Mouse (Mus musculus): ENCODE measurements around the gene Spata45. TPM values are rescaled to one million over a fixed set of nuclear protein-coding genes. Genes with fewer than 3 reads are reported as not detected.
"Not testable (repeated sequence)": the region's sequence is repeated elsewhere in the genome, so short reads cannot be mapped to it uniquely, and the experiment has no call there.

Gene Spata45
- total and polyA plus RNA-seq, 2 experiments from 2014 or later: not detected

DNA sequence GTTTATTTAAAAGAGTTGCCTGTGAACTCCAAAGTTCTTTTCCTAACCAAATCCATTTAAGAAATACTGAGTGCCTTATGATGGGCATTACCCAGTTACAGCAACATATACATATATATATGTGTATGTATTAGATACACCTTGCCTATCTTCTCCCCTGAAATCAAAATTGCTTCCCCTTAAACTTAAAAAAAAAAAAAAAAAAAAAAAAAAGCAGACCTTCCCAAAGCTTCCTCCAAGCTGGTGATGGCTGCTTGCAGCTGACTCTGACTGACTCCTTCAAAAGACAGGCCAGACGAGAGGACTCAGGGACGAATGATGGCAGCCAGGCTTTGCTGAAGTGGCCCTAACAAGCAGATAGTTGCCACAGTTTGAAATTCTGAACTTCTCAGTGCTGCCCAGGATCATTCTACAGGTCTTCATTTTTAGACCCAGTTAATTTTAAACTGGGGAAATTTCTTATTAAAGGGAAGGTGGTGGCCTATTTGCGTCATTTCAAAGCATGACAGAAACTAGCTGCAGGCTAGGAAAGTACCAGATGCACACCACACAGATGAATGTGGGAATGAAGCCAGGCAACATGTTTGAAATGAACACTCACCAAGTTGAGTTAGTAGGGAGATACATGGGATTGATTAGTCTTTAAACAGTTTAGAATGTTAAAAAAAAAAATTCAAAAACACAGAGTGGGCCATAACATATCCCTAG is 16.1 kb upstream of the Spata45 start:
- no peak overlapping the region for H3K4me3 ChIP-seq (ENCODE audit: low read depth, low read length)
- H3K36me3 ChIP-seq (replicated peaks; ENCODE audit: control insufficient read depth, insufficient read depth, low read length): peaks cover 24% of the 10 kb centered on the region
- H3K4me2 ChIP-seq (ENCODE audit: low read depth, low read length): no peak overlapping the region
- ATAC-seq (ENCODE audit: insufficient read depth, low read depth) (no peak), DNase-seq (ENCODE audit: low spot score) (no peak)
- 78% methylated on average over 3 of the region's 3 CpGs for WGBS
- no peak overlapping the region for H3K9ac ChIP-seq (replicated peaks; ENCODE audit: low read depth, low read length)
- no peak for TF ChIP-seq EP300 (IDR thresholded peaks at IDR 0.05; ENCODE audit: low read depth)
- TF ChIP-seq CTCF (IDR thresholded peaks at IDR 0.05; ENCODE audit: low read depth): no peak
- no peaks in the 10 kb centered on the region for H3K9me3 ChIP-seq (replicated peaks; ENCODE audit: control insufficient read depth, low read length)
- no peak overlapping the region for H3K27ac ChIP-seq (ENCODE audit: low read depth)
- H3K27me3 ChIP-seq (ENCODE audit: control insufficient read depth, insufficient read depth, low read length): no peaks in the 10 kb centered on the region
- 0 out of 2 replicates have a peak, but pooled peaks cover 11% of the 10 kb centered on the region for H3K4me1 ChIP-seq (ENCODE audit: control insufficient read depth, insufficient read depth)

DNA sequence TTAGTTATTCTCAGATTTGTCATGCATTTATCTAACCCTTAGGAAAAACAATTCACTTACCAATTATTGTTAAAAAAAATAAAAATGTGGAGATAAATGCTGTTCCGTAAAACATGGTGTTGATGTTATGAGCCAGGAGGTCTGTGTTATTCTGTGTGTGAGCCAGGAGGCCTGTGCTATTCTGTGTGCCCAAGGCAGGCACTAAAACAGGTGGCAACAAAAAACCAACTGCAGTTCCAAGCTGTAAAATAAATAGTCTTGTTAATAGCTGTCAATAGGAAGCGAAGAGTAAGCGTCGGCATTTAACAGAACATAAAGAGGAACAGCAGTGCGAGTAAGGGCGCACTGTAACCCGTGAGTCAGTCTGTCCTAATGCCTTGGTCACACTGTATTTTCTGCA is 15.4 kb upstream of the Spata45 start:
- no peak overlapping the region for H3K4me2 ChIP-seq (ENCODE audit: low read depth, low read length)

DNA sequence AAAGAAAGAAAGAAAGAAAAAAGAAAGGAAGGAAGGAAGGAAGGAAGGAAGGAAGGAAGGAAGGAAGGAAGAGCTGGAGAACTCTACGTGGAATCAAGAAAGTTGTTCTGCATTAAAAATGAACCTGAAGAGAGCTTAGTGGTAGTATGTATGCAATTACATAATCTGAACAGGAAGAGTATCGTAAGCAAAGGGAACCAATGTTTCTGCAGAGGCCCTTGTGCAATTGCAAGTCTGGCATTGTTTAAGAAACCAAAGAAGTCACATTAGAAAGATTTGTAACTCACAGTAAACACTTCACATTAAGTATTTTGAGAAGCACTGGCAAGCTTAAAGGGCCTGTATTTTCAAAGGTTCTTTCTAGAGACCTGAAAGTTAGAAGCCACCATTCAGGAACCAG is 13.3 kb upstream of the Spata45 start:
- DNase-seq (ENCODE audit: low spot score) (no peak), ATAC-seq (ENCODE audit: insufficient read depth, low read depth) (no peak)
- peaks cover 17% of the 10 kb centered on the region for H3K36me3 ChIP-seq (replicated peaks; ENCODE audit: control insufficient read depth, insufficient read depth, low read length)
- H3K27me3 ChIP-seq (ENCODE audit: control insufficient read depth, insufficient read depth, low read length): no peaks in the 10 kb centered on the region
- H3K9ac ChIP-seq (replicated peaks; ENCODE audit: low read depth, low read length): no peak overlapping the region
- 79% methylated on average over 2 of the region's 2 CpGs for WGBS
- H3K4me1 ChIP-seq (ENCODE audit: control insufficient read depth, insufficient read depth): peaks cover 18% of the 10 kb centered on the region; the same call in 1 of the 2 replicates
- H3K4me2 ChIP-seq (ENCODE audit: low read depth, low read length): no peak overlapping the region
- no peaks in the 10 kb centered on the region for H3K9me3 ChIP-seq (replicated peaks; ENCODE audit: control insufficient read depth, low read length)
- H3K27ac ChIP-seq (ENCODE audit: low read depth): no peak overlapping the region
- H3K4me3 ChIP-seq (ENCODE audit: low read depth, low read length): no peak overlapping the region
- TF ChIP-seq EP300 (IDR thresholded peaks at IDR 0.05; ENCODE audit: low read depth): no peak
- TF ChIP-seq CTCF (IDR thresholded peaks at IDR 0.05; ENCODE audit: low read depth): no peak

More for the DNA sequence above, 15.4 kb upstream of the Spata45 start:
- H3K4me3 ChIP-seq (ENCODE audit: low read depth, low read length): no peak overlapping the region
- H3K4me1 ChIP-seq (ENCODE audit: control insufficient read depth, insufficient read depth): 0 out of 2 replicates have a peak, but pooled peaks cover 13% of the 10 kb centered on the region
- 93% methylated on average over 7 of the region's 7 CpGs for WGBS
- no peaks in the 10 kb centered on the region for H3K9me3 ChIP-seq (replicated peaks; ENCODE audit: control insufficient read depth, low read length)
- H3K27me3 ChIP-seq (ENCODE audit: control insufficient read depth, insufficient read depth, low read length): no peaks in the 10 kb centered on the region
- TF ChIP-seq EP300 (IDR thresholded peaks at IDR 0.05; ENCODE audit: low read depth): no peak
- TF ChIP-seq CTCF (IDR thresholded peaks at IDR 0.05; ENCODE audit: low read depth): no peak
- H3K27ac ChIP-seq (ENCODE audit: low read depth): no peak overlapping the region
- DNase-seq (ENCODE audit: low spot score) (no peak), ATAC-seq (ENCODE audit: insufficient read depth, low read depth) (no peak)
- H3K9ac ChIP-seq (replicated peaks; ENCODE audit: low read depth, low read length): no peak overlapping the region
- peaks cover 24% of the 10 kb centered on the region for H3K36me3 ChIP-seq (replicated peaks; ENCODE audit: control insufficient read depth, insufficient read depth, low read length)

DNA sequence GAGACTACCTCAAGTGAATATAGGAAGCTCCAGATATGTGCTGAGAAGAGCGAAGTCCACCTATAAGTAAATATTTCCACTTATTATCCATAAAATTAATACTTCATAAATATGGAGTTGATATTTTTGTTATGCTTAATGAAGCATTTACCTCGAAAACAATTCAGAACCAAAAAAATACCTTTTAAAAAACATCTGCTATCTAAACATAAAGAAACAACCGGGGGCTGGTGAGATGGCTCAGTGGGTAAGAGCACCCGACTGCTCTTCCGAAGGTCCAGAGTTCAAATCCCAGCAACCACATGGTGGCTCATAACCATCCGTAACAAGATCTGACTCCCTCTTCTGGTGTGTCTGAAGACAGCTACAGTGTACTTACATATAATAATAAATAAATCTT is 12.6 kb upstream of the Spata45 start:
- Histone ChIP-seq H3K36me3 (replicated peaks; ENCODE audit: control insufficient read depth, insufficient read depth, low read length) (peaks cover 17% of the 10 kb centered on the region), H3K4me1 (ENCODE audit: control insufficient read depth, insufficient read depth) (peaks cover 18% of the 10 kb centered on the region; the same call in 1 of the 2 replicates)
- H3K4me2 ChIP-seq (ENCODE audit: low read depth, low read length); H3K27me3 ChIP-seq (ENCODE audit: control insufficient read depth, insufficient read depth, low read length); H3K4me3 ChIP-seq (ENCODE audit: low read depth, low read length); H3K9ac ChIP-seq (replicated peaks; ENCODE audit: low read depth, low read length); ATAC-seq (ENCODE audit: insufficient read depth, low read depth); DNase-seq (ENCODE audit: low spot score); H3K27ac ChIP-seq (ENCODE audit: low read depth); H3K9me3 ChIP-seq (replicated peaks; ENCODE audit: control insufficient read depth, low read length): not testable (repeated sequence)
- 91% methylated on average over 5 of the region's 6 CpGs for WGBS

DNA sequence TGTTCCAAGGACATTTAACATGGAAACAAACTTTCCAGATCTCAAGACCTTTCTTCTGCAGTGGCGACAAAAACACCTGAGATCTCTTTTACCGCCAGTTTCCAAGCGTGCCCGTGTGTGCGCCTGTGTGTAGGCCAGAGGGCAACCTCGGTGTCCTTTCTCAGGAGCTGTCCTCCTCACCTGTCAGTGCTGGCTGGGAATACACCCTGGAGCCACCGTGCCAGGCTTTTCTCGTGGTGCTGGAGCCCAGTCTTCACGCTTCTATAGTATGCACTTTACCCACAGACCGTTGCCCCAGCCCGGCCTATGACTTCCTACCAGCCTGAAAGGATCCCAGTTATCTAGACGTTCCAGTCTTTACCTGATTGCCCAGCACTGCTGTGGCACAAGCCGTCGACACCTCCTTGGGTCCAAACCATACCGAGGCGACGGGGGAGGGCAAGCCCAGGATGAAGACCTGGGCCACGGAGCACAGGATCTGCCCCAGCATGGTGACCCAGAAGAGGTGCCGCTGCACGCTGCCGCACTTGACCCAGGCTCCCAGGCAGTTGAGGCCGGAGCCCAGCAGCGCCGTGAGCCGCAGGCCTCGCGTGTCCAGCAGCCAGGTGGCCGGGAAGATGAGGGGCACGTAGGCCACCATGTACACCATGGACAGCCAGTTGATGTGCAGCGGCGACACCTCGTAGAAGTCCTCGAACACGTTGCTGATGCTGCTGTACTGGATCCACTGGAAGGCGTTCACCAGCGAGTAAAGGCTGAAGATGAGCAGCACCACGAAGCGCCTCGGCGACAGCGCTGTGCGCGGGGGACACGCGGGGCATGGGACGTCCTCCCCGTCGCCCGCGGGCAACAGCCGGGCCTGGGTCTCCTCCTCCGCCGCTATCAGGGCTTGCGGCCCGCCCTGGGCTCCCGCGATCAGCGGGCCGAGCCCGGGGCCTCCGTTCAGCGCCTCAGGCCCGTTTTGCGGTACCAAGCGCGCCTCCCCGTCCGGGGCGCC is 11.1 kb upstream of the Spata45 start:
- Histone ChIP-seq H3K4me2 (ENCODE audit: low read depth, low read length) (peak overlapping the region; percentile 93), H3K9ac (replicated peaks; ENCODE audit: low read depth, low read length) (peak overlapping the region; percentile 79), H3K9me3 (replicated peaks; ENCODE audit: control insufficient read depth, low read length) (no peaks in the 10 kb centered on the region), H3K4me3 (ENCODE audit: low read depth, low read length) (peak overlapping the region; percentile 74), H3K4me1 (ENCODE audit: control insufficient read depth, insufficient read depth) (peaks cover 18% of the 10 kb centered on the region; the same call in 1 of the 2 replicates), H3K36me3 (replicated peaks; ENCODE audit: control insufficient read depth, insufficient read depth, low read length) (peaks cover 13% of the 10 kb centered on the region), H3K27me3 (ENCODE audit: control insufficient read depth, insufficient read depth, low read length) (no peaks in the 10 kb centered on the region), H3K27ac (ENCODE audit: low read depth) (peak overlapping the region; percentile 84)
- DNase-seq (ENCODE audit: low spot score): peak; percentile 24
- 2% methylated on average over 68 of the region's 69 CpGs for whole genome bisulfite sequencing
- ATAC-seq (ENCODE audit: insufficient read depth, low read depth): peak; percentile 13
- TF ChIP-seq EP300 (IDR thresholded peaks at IDR 0.05; ENCODE audit: low read depth): no peak
- TF ChIP-seq CTCF (IDR thresholded peaks at IDR 0.05; ENCODE audit: low read depth): no peak

All from heart, postnatal 0 days (tissue).